Mouse (Mus musculus): ENCODE measurements around the gene Cerk.
"Not testable (repeated sequence)": the region's sequence is repeated elsewhere in the genome, so short reads cannot be mapped to it uniquely, and the experiment has no call there.

The Cerk gene

DNA sequence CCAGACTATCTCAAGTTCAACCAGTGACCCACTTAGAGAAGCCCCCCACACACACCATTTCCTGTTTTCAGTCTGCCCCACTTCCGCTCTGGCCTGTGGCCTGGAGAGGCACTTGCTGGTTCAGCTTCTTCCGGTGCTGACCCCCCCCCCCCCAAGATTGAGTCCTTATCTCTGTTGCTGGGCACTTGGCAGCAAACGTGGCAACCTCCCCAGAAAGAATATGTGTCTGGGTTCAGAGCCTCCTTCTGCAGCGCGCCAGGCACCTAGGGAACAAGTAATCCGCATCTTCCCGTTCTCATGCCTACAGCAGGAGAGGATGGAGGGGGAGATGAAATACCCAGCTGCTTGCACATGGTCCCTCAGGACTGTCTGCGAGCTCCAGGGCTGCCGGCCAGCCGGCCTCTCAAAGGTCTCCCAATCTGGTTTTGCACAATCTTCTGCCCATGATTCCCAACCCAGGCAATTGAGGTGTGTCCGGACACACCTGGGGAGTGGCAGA is 4.0 kb downstream of the Cerk start:
- no peak for DNase-seq (ENCODE audit: low spot score in 2 of 2)

DNA sequence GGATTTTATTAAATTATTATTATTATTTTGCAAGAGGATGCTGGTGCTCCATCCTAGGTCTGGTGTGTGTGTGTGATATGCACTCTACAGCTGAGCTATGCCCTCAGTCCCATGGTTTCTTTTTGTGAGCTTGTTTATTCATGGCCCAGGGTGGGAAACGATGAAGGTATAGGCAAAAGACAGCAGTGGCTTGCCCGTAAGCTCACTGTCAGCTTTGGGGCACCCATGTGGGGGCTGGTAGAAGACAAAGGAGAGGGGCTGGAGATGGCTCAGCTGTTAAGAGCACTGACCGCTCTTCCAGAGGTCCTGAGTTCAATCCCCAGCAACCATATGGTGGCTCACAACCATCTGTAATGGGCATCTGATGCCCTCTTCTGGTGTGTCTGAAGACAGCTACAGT is 4.6 kb downstream of the Cerk start:
- not testable (repeated sequence) for DNase-seq (ENCODE audit: low spot score in 2 of 2)

DNA sequence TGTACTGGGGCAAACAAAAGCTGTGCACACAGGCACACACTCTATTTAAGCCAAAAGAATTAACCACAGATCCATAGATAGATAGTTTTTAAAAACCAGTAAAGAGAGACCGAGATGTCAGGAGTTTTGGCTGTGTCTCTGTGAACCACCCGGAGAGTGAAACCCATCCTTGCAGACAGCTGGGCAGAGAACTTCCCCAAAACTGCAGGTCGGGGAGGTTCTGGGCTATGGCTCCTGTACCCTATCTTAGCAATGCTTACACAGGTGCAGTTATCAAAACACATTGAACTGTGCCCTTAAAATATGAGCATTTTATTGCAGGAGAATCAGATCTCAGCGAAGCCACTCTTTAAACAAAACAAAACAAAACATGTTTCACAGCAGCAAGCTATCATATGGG is 5.5 kb downstream of the Cerk start:
- DNase-seq (ENCODE audit: low spot score in 2 of 2): no peak

DNA sequence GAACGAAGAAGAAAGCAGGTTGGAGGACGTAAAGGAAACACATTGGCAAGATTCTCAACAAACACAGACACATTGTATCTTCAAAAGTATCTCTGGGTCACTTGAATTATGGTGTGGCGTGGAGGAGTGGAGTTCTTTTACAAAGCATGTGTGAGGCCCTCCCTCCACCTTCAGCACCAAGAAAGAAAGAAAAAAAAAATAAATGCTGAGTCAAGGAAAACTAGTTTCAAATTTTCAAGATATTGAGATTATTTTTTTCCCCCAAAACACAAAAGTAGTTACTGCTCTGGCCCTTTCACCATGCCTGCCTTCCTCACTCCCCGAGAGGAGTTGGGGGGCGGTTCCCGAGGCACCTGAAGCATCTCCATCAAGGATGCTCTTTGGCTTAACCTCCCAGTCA is 7.3 kb downstream of the Cerk start:
- no peak for DNase-seq (ENCODE audit: low spot score in 2 of 2)

DNA sequence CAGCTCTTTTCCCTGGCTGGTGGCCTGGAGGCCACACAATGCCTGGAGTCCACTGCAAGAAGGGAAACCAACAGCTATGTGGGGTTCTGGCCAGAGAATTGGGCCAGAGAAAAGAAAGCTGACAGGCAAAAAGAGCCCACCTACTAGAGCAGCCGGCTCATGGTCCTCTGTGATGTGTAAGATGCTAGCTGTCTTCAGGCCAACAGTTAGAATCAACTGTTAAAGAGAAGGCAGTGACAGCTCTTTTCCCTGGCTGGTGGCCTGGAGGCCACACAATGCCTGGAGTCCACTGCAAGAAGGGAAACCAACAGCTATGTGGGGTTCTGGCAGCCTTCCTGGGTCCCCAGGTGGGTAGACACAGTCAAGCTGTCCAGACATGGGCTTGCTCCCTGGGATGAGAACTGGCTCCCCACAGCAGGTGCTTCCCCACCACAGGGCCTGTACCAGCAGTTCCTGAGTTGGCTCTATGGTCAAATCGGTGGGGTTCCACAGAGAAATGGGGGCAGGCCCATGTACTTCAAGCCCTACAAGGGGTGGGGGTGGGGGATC is 8.2 kb downstream of the Cerk start:
- DNase-seq (ENCODE audit: low spot score in 2 of 2): not testable (repeated sequence)

DNA sequence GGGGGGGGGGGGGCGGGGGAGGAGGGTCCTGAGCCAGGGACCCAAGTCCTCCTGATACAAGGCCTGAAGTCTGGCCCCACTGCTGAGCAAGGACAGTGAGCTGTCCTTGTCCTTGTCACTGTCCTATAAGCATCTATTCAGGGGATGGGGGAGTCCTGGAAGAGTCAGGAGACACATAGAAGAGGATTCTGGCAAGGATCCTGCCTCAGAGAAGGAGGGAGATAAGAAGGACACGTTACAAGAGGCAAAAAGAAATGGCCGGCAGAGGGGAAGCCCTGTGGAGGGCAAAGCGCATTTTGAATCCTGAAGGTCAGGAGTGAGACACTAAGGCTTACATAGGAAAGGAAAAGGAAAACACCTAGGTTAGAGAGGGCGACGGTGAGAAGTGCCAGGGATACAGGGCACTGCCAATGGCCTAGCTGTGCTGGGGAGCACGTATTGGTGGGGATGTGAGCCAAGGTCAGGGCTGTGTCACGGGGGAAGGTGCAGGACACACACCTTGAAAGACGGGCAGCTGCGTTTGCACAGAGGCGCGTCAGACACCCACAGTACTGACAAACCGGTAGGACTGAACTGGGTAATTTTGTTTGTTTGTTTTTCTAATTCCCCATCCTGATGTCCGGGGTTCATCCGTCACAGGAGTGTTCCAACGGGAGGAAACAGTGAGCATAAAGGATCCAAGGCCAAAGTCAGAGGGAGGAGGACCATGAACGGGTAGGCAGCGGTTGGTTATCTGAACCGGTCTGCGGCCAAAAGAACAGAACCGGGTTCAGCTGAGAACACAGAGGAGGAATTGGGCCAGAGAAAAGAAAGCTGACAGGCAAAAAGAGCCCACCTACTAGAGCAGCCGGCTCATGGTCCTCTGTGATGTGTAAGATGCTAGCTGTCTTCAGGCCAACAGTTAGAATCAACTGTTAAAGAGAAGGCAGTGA is 8.9 kb downstream of the Cerk start:
- no peak for DNase-seq (ENCODE audit: low spot score in 2 of 2)

DNA sequence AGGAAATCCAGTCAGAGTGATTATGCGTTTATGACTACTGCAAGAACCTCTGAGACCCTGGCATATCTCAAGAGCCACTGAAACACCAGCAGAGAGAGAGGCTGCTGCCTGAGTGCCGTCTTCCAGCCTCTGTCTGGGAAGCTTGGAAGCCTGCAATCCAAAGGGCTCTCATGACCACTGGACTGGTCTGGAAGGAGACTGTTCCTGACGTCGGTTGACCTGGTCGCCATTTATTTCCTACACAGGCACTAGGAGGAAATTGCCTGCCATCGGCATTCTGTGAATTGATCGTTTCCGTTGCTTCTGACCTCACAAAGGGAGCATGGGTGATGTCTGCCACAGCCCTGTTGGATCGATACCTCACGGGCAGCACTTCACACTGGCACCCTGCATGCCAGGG is 9.8 kb downstream of the Cerk start:
- DNase-seq (ENCODE audit: low spot score in 2 of 2): no peak

DNA sequence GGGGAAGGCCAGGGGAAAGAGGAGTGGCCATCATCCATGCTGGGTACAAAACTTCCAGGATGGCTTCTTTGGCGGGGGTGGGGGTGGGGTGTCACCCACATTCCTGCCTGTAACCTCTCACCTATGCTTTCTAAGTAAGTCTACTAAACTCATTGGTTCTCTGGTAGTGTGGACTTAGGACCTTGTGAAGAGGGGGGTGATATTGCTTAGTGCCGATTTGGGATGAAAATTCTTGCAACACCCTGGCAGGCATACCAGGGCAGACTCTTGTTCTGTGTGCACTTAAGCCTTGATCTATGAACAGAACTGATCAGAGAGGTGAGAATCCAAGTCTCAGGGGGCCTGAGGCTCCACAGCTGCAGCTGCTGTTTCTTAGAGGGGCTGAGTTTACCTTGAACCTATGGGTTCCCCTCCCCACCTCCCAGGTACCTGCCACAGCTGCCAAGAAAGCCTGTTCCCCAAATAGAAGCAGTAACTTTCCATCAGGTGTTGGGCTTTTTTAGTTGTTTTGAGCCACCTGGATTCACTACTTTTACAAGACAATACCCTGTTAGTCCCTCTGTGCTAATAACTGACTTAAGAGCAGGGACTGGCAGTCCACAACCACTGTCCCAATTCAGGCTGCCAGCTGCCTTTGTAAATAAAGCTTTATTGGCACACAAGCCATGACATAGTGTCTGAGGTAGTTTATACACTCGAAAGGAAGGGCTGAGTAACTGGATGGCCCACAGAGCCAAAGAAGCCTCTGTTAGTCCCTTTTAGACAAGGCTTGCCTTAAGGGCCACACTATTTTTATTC is 10.5 kb downstream of the Cerk start:
- DNase-seq (ENCODE audit: low spot score in 2 of 2): no peak

DNA sequence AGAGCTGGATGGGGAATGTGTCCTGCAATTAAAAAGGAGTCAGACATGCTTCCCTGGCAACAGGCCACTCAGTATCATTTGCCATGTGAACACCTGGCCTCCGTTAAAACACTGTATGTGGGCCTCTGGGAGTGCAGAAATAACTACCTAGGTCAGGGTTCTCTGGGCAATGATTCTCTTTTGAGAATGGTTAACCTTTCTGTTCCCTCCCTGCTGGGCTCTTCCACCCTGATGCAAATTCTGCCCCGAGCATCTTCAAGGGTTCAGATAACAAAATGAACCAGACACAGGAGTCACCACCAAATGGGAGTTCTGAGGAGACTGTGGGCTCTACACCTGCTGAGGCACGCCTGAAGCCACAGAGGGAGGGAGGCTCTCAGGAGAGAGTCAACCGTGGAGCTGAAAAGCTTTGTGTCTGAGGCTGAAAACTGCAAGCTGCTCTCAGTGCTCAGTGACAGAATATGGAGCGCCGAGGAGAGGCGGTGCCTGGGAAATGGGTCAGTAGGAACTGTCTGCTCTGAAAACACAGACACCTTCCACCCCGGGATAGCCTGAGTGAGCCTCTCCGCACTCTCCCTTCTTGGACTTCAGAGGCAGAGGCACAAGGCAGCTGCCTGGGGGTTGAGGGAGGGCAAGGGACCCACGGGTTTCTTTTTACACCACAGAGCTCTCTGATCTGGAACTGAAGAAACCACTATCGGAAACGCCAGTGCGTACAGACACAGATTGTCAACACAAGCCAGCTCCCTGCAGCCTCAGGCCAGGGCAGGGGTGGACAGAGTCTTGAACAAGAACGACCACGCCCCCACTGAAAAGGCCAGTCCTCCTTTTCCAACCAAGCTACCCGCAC is 12.6 kb downstream of the Cerk start:
- DNase-seq (ENCODE audit: low spot score in 2 of 2): no peak

DNA sequence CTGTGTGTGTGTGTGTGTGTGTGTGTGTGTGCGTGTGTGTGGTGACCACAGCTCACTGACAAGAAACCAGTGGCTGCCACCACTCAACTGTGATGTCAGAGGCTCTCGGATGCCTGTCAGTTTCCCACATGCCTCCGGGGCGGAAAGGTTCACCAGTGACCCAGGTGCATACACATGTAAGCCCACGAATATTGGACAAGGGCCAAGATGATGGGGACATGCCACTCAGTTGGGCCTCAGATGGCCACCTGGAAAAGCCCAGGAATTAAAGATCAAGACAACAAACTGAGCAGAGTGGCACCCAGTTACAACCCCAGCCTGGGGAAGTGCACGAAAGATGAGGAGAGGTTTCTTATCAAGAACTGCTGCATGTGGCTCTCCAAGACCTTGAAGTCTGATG is 13.4 kb downstream of the Cerk start:
- no peak for DNase-seq (ENCODE audit: low spot score in 2 of 2)

DNA sequence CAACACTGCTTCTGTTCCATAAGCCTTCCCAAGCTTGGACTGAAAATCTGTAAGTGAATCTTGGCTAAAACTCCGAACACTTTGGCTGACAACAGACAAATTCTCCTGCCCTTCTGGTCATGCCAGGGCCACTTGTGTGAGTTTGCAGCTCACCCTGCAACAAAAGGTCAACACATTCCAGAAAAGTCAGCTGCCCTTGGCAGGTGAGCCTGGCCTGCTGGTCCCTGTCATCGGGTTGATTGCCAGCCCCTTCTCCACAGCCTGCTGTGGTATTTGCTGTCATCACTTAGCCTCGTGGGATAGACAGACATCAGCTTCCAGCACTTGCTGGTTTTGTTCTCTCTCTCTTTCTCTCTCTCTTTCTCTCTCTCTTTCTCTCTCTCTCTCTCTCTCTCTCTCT is 13.8 kb downstream of the Cerk start:
- no peak for DNase-seq (ENCODE audit: low spot score in 2 of 2)

DNA sequence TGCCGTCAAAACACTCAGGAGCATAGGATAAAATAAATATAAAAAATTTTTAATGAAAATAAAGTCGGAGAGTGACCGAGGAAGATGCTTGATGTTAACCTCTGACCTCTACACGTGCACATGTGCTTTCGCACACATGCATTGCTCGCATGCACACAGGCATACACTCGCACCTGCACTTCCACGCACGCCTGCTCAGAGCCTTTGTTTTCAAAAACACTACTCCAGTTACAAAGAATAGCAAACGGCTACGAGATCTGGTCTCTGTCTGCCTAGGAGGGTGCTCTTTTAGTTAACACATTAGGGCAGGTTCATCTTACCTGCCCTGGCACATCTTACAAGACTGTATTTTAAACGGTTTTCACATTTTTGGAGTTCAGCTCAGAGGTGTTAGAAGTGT is 14.6 kb downstream of the Cerk start:
- no peak for DNase-seq (ENCODE audit: low spot score in 2 of 2)

DNA sequence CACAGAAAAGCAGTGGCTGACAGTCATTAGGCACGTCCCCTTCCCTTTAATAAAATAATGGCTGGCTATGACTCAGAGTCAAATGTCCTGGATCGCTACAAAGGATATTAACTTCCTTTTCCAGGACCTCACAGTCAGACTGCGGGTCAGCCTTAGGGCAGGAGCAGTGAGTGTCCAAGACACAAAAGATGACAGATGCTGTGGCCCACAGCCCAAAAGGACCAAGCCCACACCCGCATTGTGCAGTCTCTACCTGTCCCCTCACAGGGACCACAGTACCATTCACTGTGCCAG is 16.2 kb downstream of the Cerk start:
- DNase-seq (ENCODE audit: low spot score in 2 of 2): no peak

DNA sequence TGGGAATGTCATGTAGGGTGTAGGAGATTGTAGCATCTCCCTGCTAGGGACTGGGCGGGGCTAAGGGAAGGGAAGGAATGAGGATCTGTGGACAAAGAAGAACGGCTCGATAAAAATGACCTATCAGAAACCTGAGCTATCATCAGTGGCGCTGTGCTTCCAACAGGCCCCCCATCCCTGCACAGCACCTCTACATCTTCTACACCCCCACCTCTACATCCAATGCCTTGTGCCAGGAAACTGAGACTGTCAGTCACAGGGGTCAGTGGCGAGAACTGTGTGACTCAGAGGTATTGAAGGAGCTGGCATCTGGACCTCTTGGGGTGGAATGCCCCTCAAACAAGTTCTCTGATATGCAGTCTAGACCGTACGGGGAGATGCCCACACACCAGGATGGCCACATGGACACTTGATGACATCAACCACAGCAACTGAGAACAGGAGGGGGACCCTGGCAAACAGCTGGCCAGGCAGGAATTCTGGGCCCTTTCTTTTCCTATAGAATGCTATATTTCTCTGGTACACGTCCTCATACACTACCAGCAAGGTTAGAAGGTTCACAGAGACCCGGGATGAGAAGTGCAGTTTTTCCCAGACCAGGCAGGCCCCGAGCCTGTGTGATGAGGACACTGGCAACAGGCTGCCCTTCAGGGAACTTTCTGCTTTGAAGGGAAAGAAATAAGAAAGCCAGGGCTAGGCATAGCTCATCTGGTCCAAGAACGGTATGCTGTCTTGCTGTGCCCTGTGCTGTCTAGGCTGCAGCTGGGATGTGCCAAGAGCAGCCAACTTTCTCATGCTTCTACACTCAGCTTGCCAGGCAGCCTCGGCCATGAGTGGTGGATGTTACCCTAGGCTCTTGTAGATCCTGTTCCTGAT is 16.8 kb downstream of the Cerk start:
- no peak for DNase-seq (ENCODE audit: low spot score in 2 of 2)

DNA sequence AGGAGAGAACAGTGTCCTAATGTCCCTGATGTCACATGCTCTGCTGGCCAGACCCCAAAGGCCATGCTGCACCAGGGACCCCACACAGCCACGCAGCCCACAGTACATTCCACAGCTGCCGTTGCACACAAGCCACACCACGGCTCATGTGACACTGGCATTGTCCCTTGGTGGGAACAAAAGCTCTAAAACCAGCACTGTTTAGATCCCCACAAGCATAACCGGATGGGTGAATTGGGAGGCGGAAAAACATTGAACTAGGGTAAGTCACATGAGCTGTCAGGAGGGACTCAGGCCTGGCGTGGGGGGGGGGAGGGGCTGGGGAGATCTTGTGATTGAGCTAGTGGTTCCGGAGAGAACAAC is 17.5 kb downstream of the Cerk start:
- no peak for DNase-seq (ENCODE audit: low spot score in 2 of 2)

DNA sequence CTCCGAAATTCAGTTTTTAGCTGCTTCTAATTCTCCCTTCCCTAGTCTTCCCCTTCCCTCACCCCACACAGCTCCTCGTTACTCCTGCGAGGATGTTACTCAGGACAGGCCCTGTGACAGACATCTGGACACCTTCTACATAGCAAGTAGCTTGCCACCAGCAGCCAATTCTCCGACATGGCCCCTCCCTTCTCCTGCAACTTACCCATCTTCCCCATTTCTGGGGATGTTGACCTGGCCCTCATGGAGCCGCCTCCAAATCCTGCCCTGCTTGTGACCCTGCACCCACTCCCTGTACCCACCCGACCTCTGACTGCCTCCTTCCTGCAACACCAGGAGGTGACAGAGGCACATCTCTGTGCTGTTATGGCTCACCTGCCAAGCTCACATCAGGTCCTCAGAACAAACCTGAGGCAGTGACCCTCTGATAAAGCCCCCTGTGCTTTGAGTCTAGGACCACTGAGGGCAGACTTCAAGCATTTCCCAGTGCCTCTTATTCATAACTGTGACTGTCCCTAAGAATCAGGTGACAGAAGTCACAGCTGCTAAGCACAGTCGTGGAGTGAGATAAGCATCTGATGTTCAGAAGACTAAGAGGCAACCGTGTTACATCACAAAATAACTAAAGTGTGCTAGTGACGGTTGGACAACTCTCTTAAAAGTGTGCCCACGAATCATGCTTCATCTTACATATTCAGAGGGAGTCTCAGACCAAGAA is 18.0 kb downstream of the Cerk start:
- DNase-seq (ENCODE audit: low spot score in 2 of 2): no peak

DNA sequence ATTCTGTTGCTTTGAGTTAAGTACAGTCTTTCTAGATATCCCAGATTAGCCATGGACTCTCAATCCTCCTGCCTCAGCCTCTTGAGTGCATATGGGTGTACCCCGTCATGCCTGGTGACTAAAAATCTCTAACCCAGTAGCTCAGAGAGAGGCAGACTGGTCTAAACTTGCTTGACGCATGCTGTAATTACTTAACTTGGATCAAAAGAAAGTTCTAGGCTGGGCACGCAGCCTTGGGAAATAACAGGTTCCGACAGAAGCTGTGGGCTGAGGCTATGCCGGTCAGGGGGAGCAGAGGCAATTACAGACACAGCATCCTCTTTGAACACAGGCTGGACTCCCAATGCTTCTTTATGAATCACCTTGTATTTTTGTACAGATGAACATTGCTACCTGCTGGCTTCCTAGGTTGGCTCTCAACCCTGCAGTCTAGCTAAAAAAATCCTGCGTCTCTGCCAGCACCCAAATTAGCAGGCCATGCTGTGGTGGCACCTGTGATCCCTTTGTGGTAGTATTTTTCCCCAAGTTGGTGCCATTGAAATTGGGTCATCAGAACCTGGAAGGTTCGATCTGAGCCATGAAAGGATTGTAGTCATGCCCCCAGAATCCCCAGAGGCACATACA is 18.8 kb downstream of the Cerk start:
- no peak for DNase-seq (ENCODE audit: low spot score in 2 of 2)

DNA sequence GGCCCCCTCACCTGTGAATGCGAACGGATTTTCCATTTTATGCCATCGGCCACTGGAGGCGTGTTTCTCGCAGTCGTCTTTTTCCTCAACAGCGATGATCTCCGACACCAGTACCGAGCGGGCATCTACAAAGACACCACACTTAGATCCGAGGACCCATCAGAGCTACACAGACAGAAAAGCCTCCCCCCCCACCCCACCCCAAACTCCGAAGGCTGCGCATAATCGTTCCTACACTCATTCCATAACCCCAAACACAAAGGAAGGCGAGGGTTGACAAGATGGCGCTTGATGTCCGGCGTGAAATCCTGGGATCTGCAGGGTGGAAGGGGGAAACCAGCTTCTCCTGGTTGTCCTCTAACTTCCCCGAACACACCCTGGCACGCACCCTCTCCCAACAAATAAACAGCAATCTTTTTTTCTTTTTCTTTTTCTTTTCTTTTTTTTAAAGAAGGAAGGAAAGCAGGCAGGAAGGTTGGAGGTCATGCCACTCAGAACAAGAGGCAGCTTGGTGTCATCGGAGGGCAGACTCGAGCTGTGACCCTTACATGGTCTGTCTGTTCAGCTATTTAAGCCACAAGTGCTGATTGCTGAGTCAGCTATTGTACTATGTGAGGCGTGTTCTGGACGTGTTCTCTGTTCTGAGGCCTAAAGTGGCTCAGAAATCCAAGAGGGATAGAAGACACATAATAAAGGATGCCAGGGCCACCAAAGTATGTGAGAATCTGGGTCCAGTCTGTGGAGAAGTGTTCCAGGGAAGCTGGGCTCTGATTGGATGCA is 19.9 kb downstream of the Cerk start:
- no peak for DNase-seq (ENCODE audit: low spot score in 2 of 2)
